Mouse (Mus musculus) olfactory bulb, adult 2 months (tissue): ENCODE data around the gene Sox5.

Experiments
- CTCF ChIP-seq: fragments of 200-500 bp; IDR thresholded peaks from 2 replicates; pipeline ENCODE4 v1.5.1; 2012; ENCODE audit warnings: low read depth, mild to moderate bottlenecking, low read length, moderate library complexity; ENCODE audit not compliant: insufficient read depth
- POLR2A ChIP-seq: fragments of 200-500 bp; IDR thresholded peaks from 2 replicates; pipeline ENCODE4 v1.6.1; 2012; ENCODE audit warnings: mild to moderate bottlenecking, low read depth, low read length, moderate library complexity; ENCODE audit not compliant: insufficient read depth

DNA sequence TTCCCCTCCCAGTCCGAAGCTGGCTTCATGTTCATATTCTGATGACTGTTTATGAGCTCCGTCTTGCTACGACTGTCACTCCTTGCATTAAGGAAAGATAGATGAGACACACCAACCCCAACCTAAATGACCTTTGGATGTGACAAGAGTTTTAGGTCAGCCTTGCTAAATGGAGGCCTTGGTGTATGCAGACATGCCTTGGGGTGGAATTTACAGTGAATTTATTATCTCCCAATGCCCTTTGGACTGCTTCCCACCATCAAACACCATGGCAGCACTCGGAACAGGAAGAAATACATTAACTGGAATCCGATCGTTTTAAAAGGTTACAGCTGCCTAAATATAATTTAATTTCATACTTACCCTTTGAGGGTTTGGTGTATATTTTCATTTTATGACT lies 858.6 kb downstream of the Sox5 start:
- TF ChIP-seq POLR2A = no peak
- TF ChIP-seq CTCF = no peak
